Mouse (Mus musculus): ENCODE results near the gene Patz1.

Patz1 gene

DNA sequence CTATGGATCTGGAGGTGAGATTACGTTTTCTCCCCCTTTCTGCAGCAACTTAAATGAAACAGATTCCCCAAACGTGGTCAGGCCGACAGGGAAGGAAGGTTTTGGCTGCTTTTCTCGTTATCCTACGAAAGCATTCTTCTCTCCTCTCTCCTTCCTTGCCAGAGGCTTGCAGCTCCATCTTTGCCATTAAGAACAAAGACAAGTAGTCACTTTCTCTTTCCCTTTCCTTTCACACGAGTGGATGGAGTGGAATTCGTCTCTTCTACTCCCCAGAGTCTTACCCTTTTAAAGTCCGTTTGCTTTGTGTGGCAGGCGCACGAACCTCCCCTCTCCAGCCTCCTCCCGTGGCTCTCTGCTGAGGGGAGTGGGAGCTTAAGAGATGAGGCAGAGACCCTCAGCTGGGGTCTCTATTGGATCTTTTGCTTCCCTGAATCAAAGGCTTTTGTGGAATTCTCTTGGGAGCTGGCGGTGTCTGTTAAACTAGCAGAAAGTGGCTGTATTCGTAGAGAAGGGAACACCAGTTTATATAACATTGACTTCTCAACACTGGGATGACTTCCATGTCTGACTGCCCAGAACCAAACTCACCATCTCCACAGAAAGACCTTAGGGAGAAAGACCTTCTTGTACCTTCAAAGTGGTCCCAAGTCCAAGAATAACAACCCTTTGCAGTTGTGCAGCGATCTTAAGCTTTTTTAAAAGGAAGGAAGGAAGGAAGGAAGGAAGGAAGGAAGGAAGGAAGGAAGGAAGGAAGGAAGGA, 42.5 kb downstream of the Patz1 start:
- no peak for DNase-seq

DNA sequence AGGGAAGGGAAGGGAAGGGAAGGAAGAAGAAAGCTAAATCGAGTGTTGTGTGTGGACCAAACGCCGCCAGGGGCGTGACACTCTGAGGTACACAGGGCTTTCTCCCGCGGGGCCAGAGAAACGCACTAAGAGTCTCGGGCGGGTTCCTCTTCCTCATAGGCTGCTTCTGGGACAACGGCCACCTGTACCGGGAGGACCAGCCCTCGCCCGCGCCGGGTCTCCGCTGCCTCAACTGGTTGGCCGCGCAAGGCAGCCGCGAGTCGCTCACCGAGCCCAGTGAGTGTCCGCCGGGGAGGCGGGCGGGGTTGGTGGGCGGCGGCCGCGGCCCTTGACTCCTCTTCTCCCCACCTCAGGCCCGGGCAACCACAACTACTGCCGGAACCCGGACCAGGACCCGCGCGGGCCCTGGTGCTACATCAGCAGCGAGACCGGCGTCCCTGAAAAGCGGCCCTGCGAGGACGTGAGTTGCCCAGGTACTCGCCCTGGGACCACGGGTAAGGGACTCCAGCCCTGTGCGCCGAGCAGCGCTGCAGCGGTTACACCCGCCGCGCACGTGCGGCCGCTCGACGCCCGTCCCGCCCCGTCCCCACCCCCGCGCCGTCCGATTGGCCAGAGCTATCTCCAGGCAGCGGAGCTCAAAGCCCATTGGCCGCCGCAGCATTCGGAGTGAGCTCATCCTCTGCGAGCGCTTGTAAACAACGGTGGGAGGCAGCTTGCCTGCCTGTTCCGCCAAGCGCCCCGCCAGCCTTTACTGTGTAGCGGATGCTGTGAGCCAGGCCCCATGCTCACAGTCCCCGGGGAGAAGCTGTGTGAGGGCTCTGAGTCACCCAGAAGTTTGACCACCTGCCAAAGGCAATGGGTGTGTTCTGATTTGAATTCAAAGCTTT, 43.3 kb downstream of the Patz1 start:
- peak; percentile 90 for DNase-seq

DNA sequence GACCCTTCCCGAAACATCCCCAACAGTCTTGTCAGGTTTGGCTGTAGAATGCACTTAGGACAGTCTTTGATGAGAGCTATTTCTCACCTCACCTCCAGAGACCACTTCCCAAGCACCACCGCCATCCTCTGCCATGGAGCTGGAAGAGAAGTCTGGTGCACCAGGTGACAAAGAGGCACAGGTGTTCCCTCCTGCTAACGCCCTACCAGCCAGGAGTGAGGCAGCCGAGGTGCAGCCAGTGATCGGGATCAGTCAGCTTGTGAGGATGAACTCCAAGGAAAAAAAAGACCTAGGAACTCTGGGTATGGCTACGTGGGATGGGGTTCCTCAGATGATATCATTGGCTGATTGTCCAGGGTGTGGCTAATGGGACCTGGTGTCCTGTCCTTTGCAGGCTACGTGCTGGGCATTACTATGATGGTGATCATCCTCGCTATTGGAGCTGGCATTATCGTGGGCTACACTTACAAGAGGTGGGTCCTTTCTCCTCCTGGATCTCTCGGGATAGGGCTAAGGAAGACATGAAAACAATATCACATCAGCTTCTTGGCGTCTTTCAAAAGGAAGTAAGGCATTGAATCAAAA, 44.5 kb downstream of the Patz1 start:
- no peak for DNase-seq

DNA sequence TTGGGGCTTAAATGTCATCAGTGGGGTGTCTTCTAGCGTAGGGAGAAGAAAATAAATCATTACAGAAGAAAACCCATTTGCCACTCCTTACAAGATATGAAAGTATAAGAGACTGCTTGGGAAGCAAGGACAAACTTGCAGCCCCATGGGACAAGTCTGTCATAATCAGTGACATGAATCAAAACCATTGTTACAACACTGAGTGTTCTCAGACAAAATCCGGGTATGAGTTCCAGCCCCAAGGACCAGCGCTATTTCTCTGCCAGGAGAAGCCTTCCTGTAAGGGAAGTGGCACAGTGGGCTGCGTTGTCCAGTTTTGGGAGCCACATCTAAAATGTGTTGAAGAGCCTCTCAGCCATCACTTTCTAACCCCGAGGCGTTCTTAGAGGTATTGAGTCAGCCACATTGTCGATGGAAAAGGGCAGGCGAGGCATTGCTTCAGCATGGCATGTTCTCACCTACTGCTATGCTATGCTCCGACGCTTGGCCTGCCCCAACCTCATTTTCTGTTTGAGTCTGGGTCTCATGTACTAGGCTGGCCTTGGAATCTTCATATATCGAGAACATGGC, 45.6 kb downstream of the Patz1 start:
- DNase-seq: no peak

DNA sequence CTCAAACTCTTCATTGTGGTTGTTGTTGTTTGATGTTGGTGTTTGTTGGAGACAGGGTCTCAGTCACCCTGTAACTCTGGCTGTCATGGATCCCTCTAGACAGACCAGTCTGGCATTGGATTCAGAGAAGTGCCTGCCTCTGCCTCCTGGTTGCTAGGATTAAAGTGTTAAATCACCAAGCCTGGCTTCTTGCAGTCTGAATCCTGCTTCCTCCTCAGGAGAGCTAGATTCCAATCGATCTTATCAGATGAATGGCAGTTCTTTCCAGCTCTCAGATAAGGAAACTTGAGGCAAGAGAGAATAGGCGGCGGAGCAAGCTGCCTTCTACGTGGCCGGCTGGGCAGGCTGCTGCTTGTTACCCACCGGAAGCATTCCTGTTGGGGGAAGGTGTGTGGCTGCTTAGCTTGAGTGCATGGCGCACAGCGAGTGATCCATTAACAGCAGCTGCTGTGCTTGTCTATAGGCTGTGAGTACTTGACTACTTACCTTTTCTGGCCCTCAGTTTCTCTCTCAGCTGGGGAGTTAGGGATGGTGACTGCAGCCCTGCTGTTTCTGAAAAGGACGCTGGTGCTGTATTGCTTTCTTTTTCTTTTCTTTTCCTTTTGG, 46.1 kb downstream of the Patz1 start:
- no peak for DNase-seq

DNA sequence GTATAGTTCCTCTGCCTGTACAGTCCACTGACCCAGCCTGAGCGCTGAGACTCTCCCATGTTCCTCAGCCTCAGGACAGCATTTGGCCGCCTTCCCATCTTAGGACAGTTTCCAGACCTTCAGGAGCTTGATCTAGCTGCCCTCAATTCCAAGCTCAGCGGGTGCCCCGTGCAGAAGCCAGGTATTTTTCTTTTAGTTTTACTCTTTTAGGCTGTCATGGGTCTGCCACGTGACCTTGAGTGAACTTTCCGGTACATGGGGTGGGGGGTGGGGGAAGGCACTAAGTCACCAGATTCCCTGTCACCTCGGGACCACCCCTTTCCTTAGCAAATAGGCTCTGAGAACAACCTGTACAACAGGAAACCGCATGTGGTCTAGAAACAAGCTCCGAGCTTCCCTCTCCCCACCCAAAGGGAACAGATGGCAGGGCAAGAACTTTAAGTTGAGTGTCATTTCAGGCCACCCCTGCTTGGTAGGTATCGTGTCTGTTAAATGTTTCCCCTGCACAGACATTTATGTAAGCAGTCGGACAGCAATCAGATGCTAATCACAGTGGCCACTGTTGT, 47.1 kb downstream of the Patz1 start:
- DNase-seq: peak; percentile 11

DNA sequence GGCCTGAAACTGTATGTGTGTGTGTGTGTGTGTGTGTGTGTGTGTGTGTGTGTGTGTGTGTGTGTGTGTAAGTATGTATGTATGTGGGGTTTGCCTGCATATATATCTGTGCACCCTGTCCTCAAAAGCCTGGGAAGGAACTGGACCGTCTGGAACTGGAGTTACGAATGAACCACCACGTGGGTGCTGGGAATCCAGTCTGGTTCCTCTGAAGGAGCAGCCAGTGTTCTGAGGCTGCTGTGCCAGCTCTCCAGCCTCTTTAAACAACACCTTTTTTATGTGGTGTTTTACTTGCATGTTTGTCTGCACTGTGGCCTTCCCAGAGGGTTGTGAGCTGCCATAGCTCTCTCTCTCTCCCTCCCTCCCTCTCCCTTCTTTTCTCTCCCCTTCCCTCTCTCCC, 47.9 kb downstream of the Patz1 start:
- DNase-seq: no peak

DNA sequence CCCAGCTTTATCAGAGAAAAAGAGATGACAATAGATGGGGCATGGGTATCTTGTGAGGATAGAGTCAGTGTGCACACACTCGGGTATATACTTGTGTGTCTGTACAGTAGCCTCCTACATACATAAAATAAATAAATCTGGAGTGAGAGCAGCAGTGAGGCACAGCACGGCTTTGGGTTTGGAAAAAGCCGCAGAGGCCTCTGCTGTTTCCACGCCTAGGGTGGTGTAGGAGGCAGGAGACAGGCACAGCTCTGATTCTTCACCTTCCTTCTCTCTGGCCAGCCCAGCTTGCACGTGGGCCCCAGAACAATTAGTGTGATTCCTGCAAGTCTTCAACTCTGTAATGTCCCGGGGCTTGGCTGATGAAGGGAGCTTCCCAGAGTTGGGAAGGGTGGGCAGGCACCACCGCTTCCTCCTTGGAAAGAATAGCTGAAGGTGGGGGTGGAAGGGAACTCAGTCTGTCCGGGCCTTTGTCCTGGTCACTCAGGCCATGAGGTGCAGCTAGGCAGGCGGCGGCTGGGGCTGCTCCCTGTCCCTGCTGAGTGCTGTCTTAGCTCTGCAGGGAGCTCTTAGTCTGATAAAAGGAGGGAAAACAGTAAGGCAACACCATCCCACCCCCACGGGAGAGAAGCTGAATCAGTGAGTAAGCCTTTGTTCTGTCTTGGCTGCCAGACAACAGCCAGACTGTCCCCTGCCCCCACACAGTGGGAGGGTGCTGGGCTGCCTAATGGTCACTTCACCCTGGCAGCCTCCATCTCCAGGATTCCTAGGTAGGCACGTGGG, 48.7 kb downstream of the Patz1 start:
- DNase-seq: peak; percentile 17

DNA sequence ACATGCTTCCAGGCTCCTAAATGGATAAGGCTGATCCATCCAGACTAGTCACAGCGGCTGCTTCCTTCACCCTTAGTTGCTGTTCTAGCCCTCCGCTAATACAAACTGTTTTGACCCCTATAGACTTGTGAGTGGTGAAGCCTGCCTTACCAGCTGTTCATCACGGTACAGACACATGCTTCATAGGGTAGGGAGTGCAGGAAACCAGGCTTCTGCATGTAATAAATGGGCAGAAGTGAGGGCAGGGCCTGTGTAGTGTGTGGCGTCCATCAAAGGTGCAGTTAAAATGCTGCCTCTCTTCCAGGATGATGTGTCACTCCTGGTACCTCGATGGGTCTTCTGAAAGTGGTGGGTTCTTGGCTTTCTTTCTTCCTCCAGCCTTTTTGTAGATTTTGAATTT, 49.3 kb downstream of the Patz1 start:
- DNase-seq: no peak

DNA sequence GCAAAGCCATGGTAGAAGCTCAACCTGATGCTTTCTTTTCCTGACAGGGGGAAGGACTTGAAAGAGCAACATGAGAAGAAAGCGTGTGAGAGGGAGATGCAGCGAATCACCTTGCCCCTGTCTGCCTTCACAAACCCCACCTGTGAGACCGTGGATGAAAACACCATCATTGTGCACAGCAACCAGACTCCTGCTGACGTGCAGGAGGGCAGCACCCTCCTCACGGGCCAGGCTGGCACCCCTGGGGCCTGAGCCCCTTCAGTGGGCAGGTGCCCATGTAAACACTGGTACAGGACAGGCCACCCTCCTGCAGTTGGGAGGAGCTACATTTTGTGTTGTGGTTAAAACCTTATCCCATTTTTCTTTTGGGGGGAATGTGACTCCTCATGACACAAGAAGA, 52.8 kb downstream of the Patz1 start:
- no peak for DNase-seq

DNA sequence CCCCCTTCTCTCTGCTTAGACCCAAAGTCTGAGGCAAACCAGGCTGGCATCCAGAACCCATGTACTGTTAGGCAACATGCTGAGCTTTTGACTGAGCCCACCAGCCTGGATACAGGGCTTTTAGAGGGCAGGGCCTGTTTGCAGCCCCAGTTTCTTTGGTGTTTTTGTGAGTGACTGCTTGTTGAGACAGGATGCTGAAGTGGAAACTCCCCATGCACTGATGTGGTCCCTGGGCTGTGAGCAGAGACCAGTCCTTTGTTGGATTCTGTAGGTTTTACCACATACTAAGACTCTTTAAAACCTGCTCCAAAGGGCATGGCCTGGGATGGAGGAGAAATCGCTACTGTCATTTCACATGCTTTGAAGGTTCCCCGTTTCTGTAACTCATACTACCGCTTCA, 56.2 kb downstream of the Patz1 start:
- no peak for DNase-seq

DNA sequence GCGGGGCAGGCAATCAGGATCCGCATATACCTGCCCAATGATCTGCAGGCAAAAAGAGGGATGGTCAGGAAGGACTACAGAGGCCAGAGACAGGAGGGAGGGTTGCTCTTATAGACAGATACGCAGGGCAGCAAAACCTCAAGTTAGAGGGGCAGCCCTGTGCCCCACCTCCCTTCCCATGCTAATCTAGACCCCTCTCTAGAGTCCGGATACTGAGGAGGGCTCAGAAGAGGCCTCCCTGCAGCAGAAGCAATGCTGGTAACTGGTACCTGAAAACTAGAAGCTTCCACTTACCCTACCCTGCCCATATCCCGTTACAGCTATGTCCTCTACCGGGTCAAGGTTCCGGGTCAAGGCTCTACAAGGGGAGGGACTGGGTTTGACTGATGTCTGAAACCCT, 57.7 kb downstream of the Patz1 start:
- no peak for DNase-seq

DNA sequence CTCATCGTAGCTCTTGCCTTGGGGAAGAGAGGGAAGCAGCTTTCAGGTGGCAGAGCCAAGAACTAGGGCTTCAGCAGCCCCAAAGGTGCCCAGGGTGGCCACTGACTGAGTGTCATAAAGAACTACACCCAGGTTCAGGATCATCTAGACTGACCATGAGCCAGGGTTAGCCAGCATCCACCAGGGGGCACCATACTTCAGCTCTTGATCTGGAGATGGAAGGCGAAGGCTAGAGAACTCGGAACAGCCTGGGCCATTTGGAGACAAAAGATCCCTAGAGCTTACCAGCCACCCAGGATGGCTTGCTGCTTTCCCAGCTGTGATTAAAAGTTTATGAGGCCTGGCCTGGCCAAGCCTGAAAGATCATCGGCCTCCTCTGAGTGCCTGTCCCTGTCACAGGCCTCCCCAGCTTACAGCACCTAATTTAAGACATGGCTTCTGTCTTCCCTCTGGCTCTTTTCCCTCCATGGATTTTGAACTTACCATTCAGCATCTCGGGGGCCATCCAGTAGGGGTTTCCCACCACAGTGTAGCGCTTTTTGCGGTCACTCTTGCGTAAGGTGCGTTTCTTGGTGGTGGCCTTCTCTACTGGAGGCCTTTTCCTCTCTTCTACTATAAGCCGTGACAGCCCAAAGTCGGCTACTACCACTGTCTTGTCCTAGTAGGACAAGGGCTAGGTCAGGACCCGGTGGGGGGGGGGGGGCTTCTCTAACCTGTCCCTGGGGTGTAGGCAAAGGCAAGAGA, 58.6 kb downstream of the Patz1 start:
- peak; percentile 85 for DNase-seq

DNA sequence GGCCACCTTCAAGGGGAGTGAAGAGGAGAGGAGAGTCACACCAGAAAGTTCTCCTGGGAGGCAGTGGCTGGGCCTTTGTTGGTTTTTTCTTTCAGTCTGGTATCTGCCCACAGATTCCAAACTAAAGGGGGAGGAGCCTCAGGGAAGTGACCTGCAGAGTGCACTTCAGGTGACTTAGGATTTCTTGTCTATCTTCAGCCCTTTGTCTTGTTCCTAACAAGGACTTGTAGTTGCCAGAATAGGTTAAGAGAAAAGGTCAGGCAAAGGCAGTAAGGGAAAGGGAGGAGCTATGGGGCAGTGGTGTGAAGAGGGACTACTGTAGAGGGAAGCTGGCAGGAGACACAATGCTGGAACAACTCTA, 59.1 kb downstream of the Patz1 start:
- no peak for DNase-seq

DNA sequence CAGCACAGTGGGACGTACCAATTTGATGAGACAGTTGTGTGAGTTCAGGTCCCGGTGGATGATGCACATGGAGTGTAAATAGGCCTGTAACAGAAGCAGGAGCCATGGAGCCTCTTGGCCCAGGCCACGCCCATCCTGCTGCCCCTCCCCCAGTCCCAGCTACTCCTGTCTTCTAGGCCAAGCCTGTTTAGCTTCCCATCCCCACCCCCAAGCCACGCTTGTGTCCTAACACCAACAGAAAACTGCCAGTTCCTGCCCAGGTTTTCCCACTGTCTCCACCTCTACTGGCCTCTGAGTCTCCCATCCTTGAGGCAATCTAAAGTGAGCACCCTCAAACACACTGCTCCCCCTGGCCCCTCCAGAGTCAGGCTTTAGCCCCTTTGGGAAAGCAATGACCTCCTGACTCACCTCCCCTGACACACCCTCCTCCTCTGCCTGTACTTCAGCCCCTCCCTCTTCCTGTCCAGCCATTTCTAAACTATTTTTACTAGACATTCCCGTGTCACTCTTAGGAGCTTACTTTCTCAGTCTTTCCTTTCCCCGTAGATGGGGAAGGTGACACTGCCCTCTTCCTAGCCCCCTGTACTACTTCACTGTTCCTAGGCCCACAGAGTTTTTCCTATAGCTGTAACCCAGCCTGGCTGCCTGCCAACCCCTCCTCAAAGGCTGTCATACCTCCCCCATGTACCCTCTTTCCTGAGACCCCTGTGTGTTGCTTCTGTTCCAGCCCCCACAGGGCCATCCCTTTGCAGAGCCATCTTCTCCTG, 60.1 kb downstream of the Patz1 start:
- peak; percentile 55 for DNase-seq

DNA sequence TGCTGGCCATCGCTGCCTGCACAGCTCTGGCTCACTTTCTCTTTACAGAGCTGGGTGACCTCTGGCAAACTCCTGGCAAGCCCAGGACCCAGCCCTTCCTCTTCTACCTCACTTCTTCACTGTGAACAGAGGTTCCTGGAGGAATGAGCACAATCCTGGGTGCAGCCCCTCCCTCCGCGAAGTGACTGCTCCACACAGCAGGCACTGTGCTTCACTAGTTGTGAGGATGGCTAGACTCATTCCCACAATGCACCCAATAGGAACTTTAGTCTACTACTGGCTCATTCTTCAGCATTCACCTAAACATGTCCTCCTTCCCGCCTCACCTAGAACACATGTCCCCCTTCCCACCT, 60.6 kb downstream of the Patz1 start:
- DNase-seq: no peak

DNA sequence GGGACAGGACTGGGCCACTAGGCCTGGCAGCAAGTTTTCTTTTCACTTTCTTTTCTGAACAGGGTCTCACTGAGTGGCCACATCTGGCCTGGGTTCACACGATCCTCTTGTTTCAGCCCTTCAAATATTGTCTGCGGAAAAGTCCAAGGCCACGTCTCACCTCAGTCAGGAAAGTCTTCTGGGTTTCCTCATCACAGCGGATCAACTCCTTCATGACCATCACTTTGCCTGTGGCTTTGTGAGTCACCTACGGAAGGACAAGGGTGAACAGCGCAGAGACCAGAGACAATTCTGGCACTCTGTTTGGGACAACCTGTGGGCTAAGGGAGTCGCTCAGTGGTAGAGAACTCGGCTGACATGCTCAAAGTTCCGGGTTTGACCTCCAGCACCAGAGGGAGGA, 63.5 kb downstream of the Patz1 start:
- DNase-seq: no peak

DNA sequence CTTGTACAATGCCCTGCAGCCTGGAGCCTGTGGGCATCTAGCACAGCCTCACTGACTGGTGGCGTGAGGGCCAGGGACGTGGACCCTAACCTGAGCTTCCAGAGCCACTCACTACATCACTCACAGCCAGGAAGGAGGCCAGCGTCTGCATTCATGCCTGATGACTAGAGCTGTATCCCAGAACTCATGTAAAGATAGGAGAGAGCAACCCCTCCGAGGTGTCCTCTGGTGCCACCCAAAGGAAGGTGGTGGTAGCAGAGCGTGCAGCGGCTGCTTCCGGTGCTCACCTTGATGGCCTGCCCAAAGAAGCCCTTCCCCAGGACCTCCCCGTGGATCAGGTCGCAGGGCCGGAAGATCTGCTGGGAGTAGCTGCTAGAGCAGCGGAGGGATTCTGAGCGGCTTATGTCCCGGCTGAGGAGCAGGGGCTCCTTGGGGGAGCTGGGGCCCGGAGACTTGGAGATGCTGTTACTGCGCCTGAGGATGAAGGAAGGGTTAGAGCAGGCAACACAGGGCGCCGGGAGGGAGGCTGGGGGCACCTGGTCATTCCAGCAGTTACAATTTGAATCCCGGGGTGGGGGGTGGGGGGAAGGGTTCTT, 64.4 kb downstream of the Patz1 start:
- DNase-seq: no peak

Measured in liver (tissue).